Mouse (Mus musculus) ES-E14 (cell line): ENCODE results near the gene Cemip. TPM values are rescaled to one million over a fixed set of nuclear protein-coding genes. Genes with fewer than 3 reads are reported as not detected.

Source experiments
- DNase-seq: peaks from one replicate; pipeline ENCODE4 v3.0.0-alpha.2; 2013; ENCODE audit warnings: low read depth, low spot score
- H3K27ac ChIP-seq: 2 replicates; pipeline ENCODE4 v1.5.1; 2012; ENCODE audit warnings: low read depth, mild to moderate bottlenecking, low read length, moderate library complexity, mixed read lengths; ENCODE audit not compliant: poor library complexity, insufficient read depth, severe bottlenecking
- H3K36me3 ChIP-seq: 2 replicates; pipeline ENCODE4 v1.6.1; 2012; ENCODE audit warnings: mild to moderate bottlenecking, low read length, moderate library complexity, mixed read lengths; ENCODE audit not compliant: control insufficient read depth, poor library complexity, insufficient read depth, severe bottlenecking
- H3K4me1 ChIP-seq, 2 experiments: fragments of 150-350 bp in 1 of 2; sonication (generic) in 1 of 2; 2 replicates each; pipeline ENCODE4 v1.6.1; 2012; ENCODE audit warnings: low read length in 2 of 2, mild to moderate bottlenecking in 1 of 2, mixed read lengths in 1 of 2; ENCODE audit not compliant: control insufficient read depth in 2 of 2, insufficient read depth in 2 of 2, poor library complexity in 1 of 2
- H3K4me3 ChIP-seq, 2 experiments: fragments of 150-350 bp in 1 of 2; sonication (generic) in 1 of 2; 2 replicates each; pipeline ENCODE4 v1.5.1; 2012; ENCODE audit warnings: low read length in 2 of 2, low read depth in 1 of 2, mild to moderate bottlenecking in 1 of 2, mixed read lengths in 1 of 2; ENCODE audit not compliant: insufficient read depth in 1 of 2, poor library complexity in 1 of 2, severe bottlenecking in 1 of 2
- H3K9ac ChIP-seq: 2 replicates; pipeline ENCODE4 v1.6.1; 2012; ENCODE audit warnings: low read depth, mild to moderate bottlenecking, low read length, mixed read lengths; ENCODE audit not compliant: poor library complexity, insufficient read depth, severe bottlenecking
- H3K9me3 ChIP-seq: fragments of 150-350 bp; sonication (generic); 2 replicates; pipeline ENCODE4 v1.6.1; 2012; ENCODE audit warnings: low read depth, mild to moderate bottlenecking, low read length; ENCODE audit not compliant: control insufficient read depth, insufficient read depth
- CHD2 ChIP-seq: IDR thresholded peaks from 2 replicates; pipeline ENCODE4 v1.6.1; 2014; ENCODE audit warnings: mild to moderate bottlenecking, low read depth, low read length, inconsistent platforms
- HCFC1 ChIP-seq: IDR thresholded peaks from 2 replicates; pipeline ENCODE4 v1.6.1; 2012; ENCODE audit warnings: low read length, inconsistent platforms, borderline replicate concordance; ENCODE audit not compliant: insufficient read depth
- MAFK ChIP-seq: IDR thresholded peaks from 2 replicates; pipeline ENCODE4 v1.6.1; 2014; ENCODE audit warnings: mild to moderate bottlenecking, low read depth, low read length, inconsistent platforms; ENCODE audit not compliant: insufficient read depth
- ZC3H11A ChIP-seq: IDR thresholded peaks from 2 replicates; pipeline ENCODE4 v1.6.1; 2012; ENCODE audit warnings: low read depth, mild to moderate bottlenecking, inconsistent platforms, low read length, borderline replicate concordance
- ZNF384 ChIP-seq: IDR thresholded peaks from 2 replicates; pipeline ENCODE4 v1.6.1; 2012; ENCODE audit warnings: low read depth, low read length, inconsistent platforms
- in situ Hi-C, 2 experiments: fragments of 600-800 bp; cut with MboI; formaldehyde crosslinking; loops; one replicate each; pipeline ENCODE4 v1.15.1; 2025; ENCODE audit warnings: low sequenced_read_pairs in 2 of 2, inconsistent platforms in 1 of 2; ENCODE audit not compliant: unreplicated experiment in 2 of 2
- total RNA-seq: library from RNA; depleted of rRNA; stranded (reverse); fragments of 300-350 nt; gene quantifications from 2 replicates; pipeline ENCODE4 v1.2.3, GENCODE M21; 2012

Cemip gene
- total RNA-seq, 1 experiment = 3.9 TPM

GRCm38 (mm10) chr7:83913405-83913932 is 172.8 kb downstream of the Cemip start:
- Histone ChIP-seq H3K9me3 (no peaks in the 10 kb centered on the region), H3K4me1 (no peaks in the 10 kb centered on the region), H3K27ac (no peak overlapping the region), H3K4me3 (no peak overlapping the region), H3K36me3 (no peaks in the 10 kb centered on the region), H3K9ac (no peak overlapping the region)
- TF ChIP-seq ZC3H11A = no peak
- no peak for TF ChIP-seq MAFK
- no peak for TF ChIP-seq HCFC1
- no peak for TF ChIP-seq ZNF384
- TF ChIP-seq CHD2 = no peak
- DNase-seq = no peak
- in situ Hi-C loops = loop anchor here (10.0 to 25.0 kb wide), 2 partner anchors 361 to 374 kb away; no protein-coding TSS in a partner anchor

GRCm38 (mm10) chr7:83911909-83912308 is 174.4 kb downstream of the Cemip start:
- H3K36me3 ChIP-seq = no peaks in the 10 kb centered on the region
- H3K9me3 ChIP-seq = no peaks in the 10 kb centered on the region
- no peak for DNase-seq
- TF ChIP-seq HCFC1 (no peak), ZNF384 (no peak), CHD2 (no peak), ZC3H11A (no peak), MAFK (no peak)
- H3K4me1 ChIP-seq = no peaks in the 10 kb centered on the region
- no peak overlapping the region for H3K27ac ChIP-seq
- H3K4me3 ChIP-seq = no peak overlapping the region
- H3K9ac ChIP-seq = no peak overlapping the region
- in situ Hi-C loops = loop anchor here (10.0 to 25.0 kb wide), 2 partner anchors 363 to 375 kb away; no protein-coding TSS in a partner anchor

GRCm38 (mm10) chr7:83904831-83905230 is 181.5 kb downstream of the Cemip start:
- Histone ChIP-seq H3K9me3 (no peaks in the 10 kb centered on the region), H3K4me3 (no peak overlapping the region), H3K36me3 (peaks cover 6% of the 10 kb centered on the region; the same call in 1 of the 2 replicates), H3K4me1 (peaks cover 5 to 6% of the 10 kb centered on the region in 2 experiments; a peak in 3 of 4 replicates), H3K9ac (no peak overlapping the region), H3K27ac (no peak overlapping the region)
- DNase-seq = no peak
- no peak for TF ChIP-seq HCFC1
- no peak for TF ChIP-seq ZNF384
- TF ChIP-seq ZC3H11A = no peak
- no peak for TF ChIP-seq MAFK
- no peak for TF ChIP-seq CHD2
- in situ Hi-C loops = loop anchor here in 1 of 2 experiments (25.0 kb wide), 1 partner anchor 382 kb away; no protein-coding TSS in a partner anchor

GRCm38 (mm10) chr7:83902296-83903145 is 183.8 kb downstream of the Cemip start:
- Histone ChIP-seq H3K36me3 (peaks cover 24% of the 10 kb centered on the region), H3K27ac (no peak overlapping the region; the same call in 1 of the 2 replicates), H3K4me3 (no peak overlapping the region), H3K9ac (no peak overlapping the region), H3K4me1 (peaks cover 5 to 6% of the 10 kb centered on the region in 2 experiments; a peak in 3 of 4 replicates), H3K9me3 (no peaks in the 10 kb centered on the region)
- in situ Hi-C loops = loop anchor here in 1 of 2 experiments (25.0 kb wide), 1 partner anchor 385 kb away; no protein-coding TSS in a partner anchor
- no peak for DNase-seq
- TF ChIP-seq ZNF384 (no peak), CHD2 (0 out of 2 replicates have a peak, but pooled peaks have one; percentile 4)
